Mouse (Mus musculus) embryonic facial prominence, embryonic 11.5 days (tissue): ENCODE measurements around the gene Gm28308. TPM values are rescaled to one million over a fixed set of nuclear protein-coding genes. Genes with fewer than 3 reads are reported as not detected.

Source experiments
- ATAC-seq: fragments of 200-750 bp; cut with Nextera tagmentation; replicated peaks from 2 replicates; pipeline ENCODE4 v1.8.0; 2017; ENCODE audit warnings: low read depth; ENCODE audit not compliant: insufficient number of reproducible peaks, low FRiP score, low TSS enrichment
- DNase-seq: peaks from one replicate; pipeline ENCODE4 v3.0.0-alpha.2; 2015; ENCODE audit warnings: low spot score
- H3K27ac ChIP-seq: fragments of 300-500 bp; sonication (generic); replicated peaks from 2 replicates; pipeline ENCODE4 v1.5.1; 2014; ENCODE audit warnings: mild to moderate bottlenecking, low read depth, low read length, control low read depth
- H3K27me3 ChIP-seq: fragments of 300-500 bp; sonication (generic); 2 replicates; pipeline ENCODE4 v1.6.1; 2014; ENCODE audit warnings: mild to moderate bottlenecking, low read length, moderate library complexity, mixed read lengths; ENCODE audit not compliant: control insufficient read depth, insufficient read depth
- H3K36me3 ChIP-seq: fragments of 300-500 bp; sonication (generic); replicated peaks from 2 replicates; pipeline ENCODE4 v1.6.1; 2014; ENCODE audit warnings: low read depth, mild to moderate bottlenecking, low read length, moderate library complexity, mixed read lengths; ENCODE audit not compliant: control insufficient read depth, insufficient read depth
- H3K4me1 ChIP-seq: fragments of 300-500 bp; sonication (generic); 2 replicates; pipeline ENCODE4 v1.6.1; 2014; ENCODE audit warnings: low read length, mixed read lengths; ENCODE audit not compliant: control insufficient read depth, insufficient read depth
- H3K4me2 ChIP-seq: fragments of 300-500 bp; sonication (generic); 2 replicates; pipeline ENCODE4 v1.6.1; 2014; ENCODE audit warnings: low read depth, mild to moderate bottlenecking, control low read depth, low read length, moderate library complexity
- H3K4me3 ChIP-seq: fragments of 300-500 bp; sonication (generic); 2 replicates; pipeline ENCODE4 v1.5.1; 2014; ENCODE audit warnings: low read depth, low read length, control low read depth
- H3K9ac ChIP-seq: fragments of 300-500 bp; sonication (generic); replicated peaks from 2 replicates; pipeline ENCODE4 v1.6.1; 2014; ENCODE audit warnings: mild to moderate bottlenecking, control low read depth, low read length
- H3K9me3 ChIP-seq: fragments of 300-500 bp; sonication (generic); replicated peaks from 2 replicates; pipeline ENCODE4 v1.6.1; 2016; ENCODE audit warnings: mild to moderate bottlenecking, low read length, inconsistent platforms, mixed read lengths; ENCODE audit not compliant: control insufficient read depth
- WGBS: fragments of 180-500 bp; shearing (Covaris S2); extraction: QIAGEN DNeasy Blood & Tissue Kit; methylation state at CpG from one replicate; pipeline ENCODE4 v1.1.7; 2014; 5-methylcytosine and 5-hydroxymethylcytosine counted together
- polyA plus RNA-seq: library from polyadenylated mRNA; unstranded; fragments of >200 nt; fragmentation: Nextera tagmentation; extraction: Ambion mirVana; gene quantifications from 2 replicates; pipeline ENCODE4 v1.2.1, GENCODE M21; 2014

The Gm28308 gene
- polyA plus RNA-seq, 1 experiment from 2014 or later = 0.38 TPM

- no peaks in the 10 kb centered on the region for H3K9me3 ChIP-seq
- no peak overlapping the region for H3K9ac ChIP-seq
- no peak for ATAC-seq
- H3K27ac ChIP-seq = no peak overlapping the region
- H3K4me3 ChIP-seq = no peak overlapping the region
- DNase-seq = no peak
- H3K4me1 ChIP-seq = no peaks in the 10 kb centered on the region
- no peaks in the 10 kb centered on the region for H3K36me3 ChIP-seq
- 2% methylated on average over 26 of the region's 26 CpGs for WGBS
- H3K4me2 ChIP-seq = no peak overlapping the region
- H3K27me3 ChIP-seq = peaks cover 82% of the 10 kb centered on the region
These were observed 13.6 kb upstream of the Gm28308 start for GRCm38 (mm10) chr6:52226569-52227257.

GRCm38 (mm10) chr6:52225612-52226568 is 12.8 kb upstream of the Gm28308 start:
- no peak overlapping the region for H3K27ac ChIP-seq
- H3K4me1 ChIP-seq = no peaks in the 10 kb centered on the region
- H3K9me3 ChIP-seq = no peaks in the 10 kb centered on the region
- DNase-seq (no peak), ATAC-seq (no peak)
- H3K9ac ChIP-seq = no peak overlapping the region
- no peak overlapping the region for H3K4me3 ChIP-seq
- H3K36me3 ChIP-seq = no peaks in the 10 kb centered on the region
- no peak overlapping the region for H3K4me2 ChIP-seq
- peaks cover 84% of the 10 kb centered on the region for H3K27me3 ChIP-seq
- WGBS = 2% methylated on average over 69 of the region's 69 CpGs

- no peak overlapping the region for H3K4me3 ChIP-seq
- no peaks in the 10 kb centered on the region for H3K9me3 ChIP-seq
- H3K36me3 ChIP-seq = no peaks in the 10 kb centered on the region
- ATAC-seq (no peak), DNase-seq (no peak)
- no peak overlapping the region for H3K4me2 ChIP-seq
- H3K4me1 ChIP-seq = no peaks in the 10 kb centered on the region
- H3K27me3 ChIP-seq = peaks cover 82% of the 10 kb centered on the region
- WGBS = 1% methylated on average over 36 of the region's 36 CpGs
- no peak overlapping the region for H3K9ac ChIP-seq
- H3K27ac ChIP-seq = no peak overlapping the region
These were observed 11.9 kb upstream of the Gm28308 start for GRCm38 (mm10) chr6:52224895-52225611.

- H3K27me3 ChIP-seq = peaks cover 83% of the 10 kb centered on the region
- WGBS = 2% methylated on average over 24 of the region's 24 CpGs
- H3K4me3 ChIP-seq = no peak overlapping the region
- H3K27ac ChIP-seq = no peak overlapping the region
- no peak for DNase-seq
- no peaks in the 10 kb centered on the region for H3K4me1 ChIP-seq
- no peaks in the 10 kb centered on the region for H3K9me3 ChIP-seq
- no peaks in the 10 kb centered on the region for H3K36me3 ChIP-seq
- H3K9ac ChIP-seq = no peak overlapping the region
- no peak overlapping the region for H3K4me2 ChIP-seq
- ATAC-seq = no peak
These were observed 11.0 kb upstream of the Gm28308 start for GRCm38 (mm10) chr6:52223939-52224760.

GRCm38 (mm10) chr6:52222729-52223128 is 9.6 kb upstream of the Gm28308 start:
- no peaks in the 10 kb centered on the region for H3K36me3 ChIP-seq
- H3K27me3 ChIP-seq = peaks cover 87% of the 10 kb centered on the region
- no peak overlapping the region for H3K27ac ChIP-seq
- ATAC-seq (no peak), DNase-seq (no peak)
- H3K4me3 ChIP-seq = no peak overlapping the region
- no peaks in the 10 kb centered on the region; the same call in 1 of the 2 replicates for H3K4me1 ChIP-seq
- H3K9me3 ChIP-seq = no peaks in the 10 kb centered on the region
- H3K4me2 ChIP-seq = no peak overlapping the region
- no peak overlapping the region for H3K9ac ChIP-seq
- 7% methylated on average over 13 of the region's 13 CpGs for WGBS

- Histone ChIP-seq H3K27ac (no peak overlapping the region), H3K27me3 (peaks cover 88% of the 10 kb centered on the region), H3K9ac (no peak overlapping the region), H3K9me3 (no peaks in the 10 kb centered on the region), H3K4me3 (no peak overlapping the region), H3K4me2 (no peak overlapping the region), H3K36me3 (no peaks in the 10 kb centered on the region), H3K4me1 (no peaks in the 10 kb centered on the region; the same call in 1 of the 2 replicates)
- DNase-seq = no peak
- 0 out of 2 replicates have a peak, but pooled peaks have one; percentile 2 for ATAC-seq
- 8% methylated on average over 21 of the region's 21 CpGs for WGBS
These were observed 9.0 kb upstream of the Gm28308 start for GRCm38 (mm10) chr6:52221993-52222685.
